Mouse (Mus musculus): ENCODE measurements around the gene Kif13a. TPM values are rescaled to one million over a fixed set of nuclear protein-coding genes. Genes with fewer than 3 reads are reported as not detected.

Gene Kif13a
- polyA plus RNA-seq, 1 experiment from 2014 or later: 15.3 TPM

DNA sequence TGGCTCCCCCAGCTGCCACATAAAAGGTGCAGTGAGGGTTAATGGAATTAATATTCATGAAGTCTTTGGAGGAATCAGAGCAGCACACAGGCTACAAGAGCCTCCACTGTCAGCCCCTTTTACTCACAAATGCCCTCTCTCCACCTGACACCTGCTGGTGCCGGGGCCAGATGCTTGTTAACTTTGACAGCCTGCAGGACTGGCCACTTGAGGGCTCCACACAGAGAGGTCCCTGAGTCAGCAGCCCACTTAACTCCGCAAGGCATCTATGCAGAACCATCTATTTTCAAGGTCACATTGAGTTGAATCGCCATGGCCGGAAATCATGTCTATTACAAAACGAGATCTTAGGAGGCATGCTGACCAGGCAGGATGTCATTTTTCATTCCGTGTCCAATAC lies 57.5 kb downstream of the Kif13a start:
- no peak overlapping the region for H3K4me3 ChIP-seq
- H3K27me3 ChIP-seq (ENCODE audit: insufficient read depth, poor library complexity, severe bottlenecking): no peaks in the 10 kb centered on the region
- peaks cover 15% of the 10 kb centered on the region for H3K4me1 ChIP-seq (replicated peaks)
- no peaks in the 10 kb centered on the region for H3K9me3 ChIP-seq
- no peak overlapping the region; the same call in 1 of the 2 replicates for H3K27ac ChIP-seq
- 71% methylated on average over 6 of the region's 6 CpGs for WGBS
- peak; percentile 26 for DNase-seq (ENCODE audit: low spot score)
- H3K36me3 ChIP-seq: peaks cover 5% of the 10 kb centered on the region; the same call in 1 of the 2 replicates

DNA sequence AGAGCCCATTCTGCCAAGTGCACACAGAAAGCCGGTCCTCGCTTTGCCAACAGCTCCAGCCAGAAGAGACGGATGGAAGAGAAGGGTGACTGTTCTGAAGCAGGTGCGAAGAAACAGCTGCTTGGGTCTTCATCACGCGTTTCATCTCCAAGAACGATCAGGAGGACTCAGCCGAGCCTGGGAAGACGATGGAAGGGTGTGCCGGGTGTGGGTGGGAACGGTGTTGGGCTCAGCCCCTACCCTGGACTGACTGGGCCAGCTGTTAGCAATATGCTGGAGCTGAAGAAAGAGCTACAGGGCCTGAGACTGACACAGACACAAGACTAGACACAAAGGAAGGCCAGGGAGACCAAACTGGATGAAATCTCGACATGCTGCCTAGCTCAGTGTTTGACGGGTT lies 60.2 kb downstream of the Kif13a start:
- Histone ChIP-seq H3K4me3 (no peak overlapping the region), H3K9me3 (no peaks in the 10 kb centered on the region), H3K36me3 (peaks cover 7% of the 10 kb centered on the region), H3K4me1 (replicated peaks) (peaks cover 15% of the 10 kb centered on the region), H3K27ac (no peak overlapping the region), H3K27me3 (ENCODE audit: insufficient read depth, poor library complexity, severe bottlenecking) (no peaks in the 10 kb centered on the region)
- 94% methylated on average over 13 of the region's 13 CpGs for WGBS
- no peak for DNase-seq (ENCODE audit: low spot score)

DNA sequence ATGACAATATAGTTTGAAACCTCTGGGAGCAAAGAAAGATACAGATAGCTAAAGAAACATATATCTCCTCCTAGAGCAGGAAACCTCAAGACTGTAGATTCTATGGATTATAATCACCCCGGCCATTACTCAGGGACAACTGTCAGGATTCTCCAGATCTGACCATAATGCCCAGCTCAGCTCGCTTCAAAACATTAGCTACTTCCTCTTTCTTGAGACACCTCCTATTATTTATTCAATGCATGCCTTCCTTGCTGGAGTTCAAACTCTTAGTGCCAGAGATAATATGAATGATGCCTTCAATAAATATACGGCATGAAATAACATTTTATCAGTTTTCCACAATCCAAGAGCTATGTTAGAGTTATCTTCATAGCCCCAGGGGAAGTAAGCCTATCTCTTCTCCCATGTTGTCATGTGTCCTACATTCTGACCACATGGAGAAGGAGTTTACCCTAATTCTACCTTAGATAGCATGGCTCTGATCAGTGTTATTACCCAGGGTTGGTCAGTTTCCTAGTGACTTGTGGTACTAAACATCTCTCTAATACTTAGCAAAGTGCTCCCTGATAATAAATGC lies 66.4 kb downstream of the Kif13a start:
- Histone ChIP-seq H3K4me1 (replicated peaks) (no peaks in the 10 kb centered on the region), H3K27me3 (ENCODE audit: insufficient read depth, poor library complexity, severe bottlenecking) (no peaks in the 10 kb centered on the region), H3K4me3 (no peak overlapping the region), H3K27ac (no peak overlapping the region), H3K36me3 (peaks cover 3% of the 10 kb centered on the region; the same call in 1 of the 2 replicates), H3K9me3 (no peaks in the 10 kb centered on the region)
- DNase-seq (ENCODE audit: low spot score): no peak
- 89% methylated on average over 3 of the region's 3 CpGs for WGBS

DNA sequence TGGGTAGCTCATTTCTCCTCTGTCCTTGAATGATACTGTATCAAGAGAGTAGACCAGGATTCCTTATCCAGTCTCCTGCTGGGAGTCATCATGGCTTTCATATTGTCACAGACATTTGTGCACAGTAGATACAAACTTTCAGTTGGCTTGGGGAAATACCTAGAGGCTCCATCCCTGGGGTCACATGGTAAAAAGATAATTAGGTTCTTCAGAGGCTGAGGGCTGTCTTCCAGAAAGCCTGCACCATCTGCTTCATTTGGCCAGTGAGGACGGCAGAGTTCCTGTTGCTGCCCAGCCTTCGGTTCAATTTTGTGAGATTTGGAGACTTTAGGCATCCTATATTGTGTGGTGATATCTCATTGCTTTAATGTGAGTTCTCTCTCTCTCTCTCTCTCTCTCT lies 69.8 kb downstream of the Kif13a start:
- Histone ChIP-seq H3K27me3 (ENCODE audit: insufficient read depth, poor library complexity, severe bottlenecking) (no peaks in the 10 kb centered on the region), H3K4me1 (replicated peaks) (0 out of 2 replicates have a peak, but pooled peaks cover 12% of the 10 kb centered on the region), H3K27ac (no peak overlapping the region), H3K9me3 (no peaks in the 10 kb centered on the region), H3K36me3 (peaks cover 8% of the 10 kb centered on the region; the same call in 1 of the 2 replicates), H3K4me3 (no peak overlapping the region)
- no peak for DNase-seq (ENCODE audit: low spot score)
- WGBS: 94% methylated on average over 2 of the region's 2 CpGs

DNA sequence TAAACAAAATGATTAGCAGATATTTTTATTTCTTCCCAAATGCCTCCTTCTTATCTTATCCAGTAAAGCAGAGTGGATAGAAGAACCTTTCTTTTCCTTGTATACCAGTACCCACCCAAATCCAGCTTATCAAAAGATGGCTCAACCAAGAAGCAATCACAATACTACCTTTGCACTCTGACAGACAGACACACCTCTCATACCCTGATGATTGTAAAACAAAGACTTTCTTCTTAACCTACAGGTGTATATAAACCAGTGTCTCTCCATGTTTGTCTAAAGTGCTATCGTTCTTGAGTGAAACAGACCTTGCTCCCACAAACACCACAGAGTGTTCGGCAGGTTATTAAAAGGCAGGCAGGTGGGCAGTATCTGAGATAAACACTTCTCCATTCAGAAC lies 70.5 kb downstream of the Kif13a start:
- Histone ChIP-seq H3K4me1 (replicated peaks) (0 out of 2 replicates have a peak, but pooled peaks cover 12% of the 10 kb centered on the region), H3K27ac (no peak overlapping the region), H3K4me3 (no peak overlapping the region), H3K36me3 (peaks cover 5% of the 10 kb centered on the region; the same call in 1 of the 2 replicates), H3K9me3 (no peaks in the 10 kb centered on the region), H3K27me3 (ENCODE audit: insufficient read depth, poor library complexity, severe bottlenecking) (no peaks in the 10 kb centered on the region)
- 96% methylated on average over 2 of the region's 2 CpGs for WGBS
- no peak for DNase-seq (ENCODE audit: low spot score)

DNA sequence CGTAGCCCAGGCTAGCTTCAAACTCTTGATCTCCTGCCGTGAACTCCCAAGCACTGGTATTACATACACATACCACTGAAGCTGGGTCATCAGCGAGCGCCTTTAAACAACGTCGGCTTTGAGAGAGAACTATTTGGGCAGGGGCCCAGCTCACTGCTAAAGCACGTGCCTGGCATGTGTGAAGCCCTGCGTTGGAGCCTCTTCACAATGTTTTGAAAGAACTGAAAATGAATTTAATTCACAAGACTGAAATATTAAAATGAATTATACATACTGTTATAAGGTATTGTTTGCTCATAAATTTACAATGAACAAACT lies 70.9 kb downstream of the Kif13a start:
- peaks cover 5% of the 10 kb centered on the region; the same call in 1 of the 2 replicates for H3K36me3 ChIP-seq
- 85% methylated on average over 8 of the region's 8 CpGs for WGBS
- no peak overlapping the region for H3K4me3 ChIP-seq
- no peaks in the 10 kb centered on the region for H3K27me3 ChIP-seq (ENCODE audit: insufficient read depth, poor library complexity, severe bottlenecking)
- H3K27ac ChIP-seq: no peak overlapping the region
- no peaks in the 10 kb centered on the region for H3K9me3 ChIP-seq
- H3K4me1 ChIP-seq (replicated peaks): 0 out of 2 replicates have a peak, but pooled peaks cover 12% of the 10 kb centered on the region
- DNase-seq (ENCODE audit: low spot score): no peak

DNA sequence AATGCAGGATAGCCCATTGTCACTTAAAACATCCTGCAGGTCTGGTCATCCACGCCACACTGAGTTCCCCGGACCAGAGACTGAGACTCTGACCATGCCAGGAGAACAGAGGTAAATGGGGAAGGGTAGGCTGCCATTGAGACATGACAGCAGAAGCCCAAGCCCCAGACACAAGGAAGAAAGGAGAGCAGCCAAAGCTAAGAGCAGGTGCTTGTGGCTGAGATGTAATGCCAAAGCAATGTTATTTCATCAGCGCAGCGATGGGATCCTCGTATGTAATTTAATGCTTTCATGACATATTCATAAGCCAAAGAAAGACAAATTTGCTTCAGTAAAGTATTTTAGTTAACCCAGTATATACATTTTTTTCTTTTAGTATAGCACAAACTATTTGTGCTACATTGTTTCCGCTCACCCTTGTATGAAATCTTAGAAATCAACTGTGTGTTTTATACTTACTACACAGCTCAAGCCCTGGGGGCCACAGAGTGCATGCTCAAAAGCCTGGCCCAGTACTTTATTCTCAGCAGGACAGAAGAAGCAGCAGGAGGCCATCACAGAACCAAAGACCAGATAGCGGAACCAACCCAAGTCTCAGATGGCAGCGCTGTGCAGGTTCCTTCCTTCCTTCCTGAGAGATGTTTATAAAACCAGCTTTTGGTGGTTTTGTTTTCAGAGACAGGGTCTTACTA lies 71.4 kb downstream of the Kif13a start:
- 89% methylated on average over 8 of the region's 8 CpGs for WGBS
- DNase-seq (ENCODE audit: low spot score): no peak

DNA sequence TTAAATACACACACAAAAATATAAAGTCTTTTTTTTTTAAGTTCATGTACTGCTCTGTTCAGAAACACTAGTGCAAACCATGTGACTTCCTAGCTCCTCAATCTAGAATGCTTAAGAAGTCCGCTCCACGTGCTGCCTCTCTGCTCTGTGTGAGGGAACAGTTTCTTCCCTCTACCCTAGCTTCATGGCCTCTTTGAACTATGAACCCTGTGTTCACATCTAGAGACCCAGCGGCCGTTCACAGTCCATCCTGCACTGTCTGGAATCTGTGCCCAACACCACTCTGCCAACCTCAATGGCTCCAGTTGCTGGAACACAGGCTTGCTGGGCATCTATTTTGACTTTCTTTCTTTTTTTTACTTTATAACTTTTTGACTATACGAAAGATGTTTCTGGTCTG lies 75.2 kb downstream of the Kif13a start:
- no peaks in the 10 kb centered on the region for H3K27me3 ChIP-seq (ENCODE audit: insufficient read depth, poor library complexity, severe bottlenecking)
- no peaks in the 10 kb centered on the region for H3K9me3 ChIP-seq
- H3K36me3 ChIP-seq: peaks cover 9% of the 10 kb centered on the region
- H3K4me3 ChIP-seq: no peak overlapping the region
- WGBS: 88% methylated on average over 5 of the region's 5 CpGs
- 0 out of 2 replicates have a peak, but pooled peaks cover 12% of the 10 kb centered on the region for H3K4me1 ChIP-seq (replicated peaks)
- no peak overlapping the region for H3K27ac ChIP-seq
- no peak for DNase-seq (ENCODE audit: low spot score)

More for the DNA sequence above, 71.4 kb downstream of the Kif13a start:
- Histone ChIP-seq H3K36me3 (peaks cover 7% of the 10 kb centered on the region; the same call in 1 of the 2 replicates), H3K9me3 (no peaks in the 10 kb centered on the region), H3K27me3 (ENCODE audit: insufficient read depth, poor library complexity, severe bottlenecking) (no peaks in the 10 kb centered on the region), H3K4me1 (replicated peaks) (0 out of 2 replicates have a peak, but pooled peaks cover 12% of the 10 kb centered on the region), H3K4me3 (no peak overlapping the region), H3K27ac (no peak overlapping the region)

DNA sequence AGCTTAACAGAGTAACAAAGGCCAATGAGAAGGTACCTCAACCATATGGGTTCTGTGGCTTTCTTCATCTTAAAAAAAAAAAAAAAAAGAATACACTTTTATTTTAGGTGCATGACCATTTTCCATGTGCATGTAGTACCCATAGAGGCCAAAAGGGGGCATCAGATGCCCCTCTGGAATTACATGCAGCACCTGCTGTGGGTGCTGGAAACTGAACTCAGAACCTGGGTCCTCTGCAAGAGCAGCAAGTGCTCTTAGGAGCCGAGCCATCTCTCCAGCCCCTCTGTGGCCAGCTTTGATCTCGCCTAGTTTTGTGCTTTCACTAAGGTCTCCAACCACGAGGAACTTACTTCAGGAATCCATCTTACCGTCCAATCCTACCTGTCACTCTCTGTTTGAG lies 77.2 kb downstream of the Kif13a start:
- whole genome bisulfite sequencing: 94% methylated on average over 4 of the region's 4 CpGs
- Histone ChIP-seq H3K4me1 (replicated peaks) (0 out of 2 replicates have a peak, but pooled peaks cover 12% of the 10 kb centered on the region), H3K27ac (no peak overlapping the region), H3K27me3 (ENCODE audit: insufficient read depth, poor library complexity, severe bottlenecking) (no peaks in the 10 kb centered on the region), H3K36me3 (peaks cover 9% of the 10 kb centered on the region), H3K9me3 (no peaks in the 10 kb centered on the region), H3K4me3 (no peak overlapping the region)
- DNase-seq (ENCODE audit: low spot score): no peak

DNA sequence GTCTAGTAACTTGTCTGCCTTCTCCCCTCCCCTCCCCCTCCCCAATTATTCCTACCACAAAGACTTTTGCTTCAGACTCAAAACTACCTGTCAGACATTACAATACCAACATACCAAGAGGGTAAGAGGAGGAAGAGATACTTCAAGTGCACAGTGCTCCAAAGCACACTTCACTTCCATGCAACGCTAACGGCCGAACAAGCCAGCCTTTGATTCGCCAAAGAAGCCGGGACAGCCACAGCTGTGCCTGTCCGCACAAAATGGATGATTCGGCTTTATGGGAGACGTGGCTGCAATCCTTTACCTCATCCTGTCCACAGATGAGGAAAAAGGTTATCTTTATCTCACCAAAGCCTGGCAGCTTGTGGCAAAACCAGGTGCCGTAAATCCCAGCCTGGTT lies 84.2 kb downstream of the Kif13a start:
- no peaks in the 10 kb centered on the region for H3K27me3 ChIP-seq (ENCODE audit: insufficient read depth, poor library complexity, severe bottlenecking)
- H3K36me3 ChIP-seq: no peaks in the 10 kb centered on the region; the same call in 1 of the 2 replicates
- 88% methylated on average over 9 of the region's 9 CpGs for WGBS

DNA sequence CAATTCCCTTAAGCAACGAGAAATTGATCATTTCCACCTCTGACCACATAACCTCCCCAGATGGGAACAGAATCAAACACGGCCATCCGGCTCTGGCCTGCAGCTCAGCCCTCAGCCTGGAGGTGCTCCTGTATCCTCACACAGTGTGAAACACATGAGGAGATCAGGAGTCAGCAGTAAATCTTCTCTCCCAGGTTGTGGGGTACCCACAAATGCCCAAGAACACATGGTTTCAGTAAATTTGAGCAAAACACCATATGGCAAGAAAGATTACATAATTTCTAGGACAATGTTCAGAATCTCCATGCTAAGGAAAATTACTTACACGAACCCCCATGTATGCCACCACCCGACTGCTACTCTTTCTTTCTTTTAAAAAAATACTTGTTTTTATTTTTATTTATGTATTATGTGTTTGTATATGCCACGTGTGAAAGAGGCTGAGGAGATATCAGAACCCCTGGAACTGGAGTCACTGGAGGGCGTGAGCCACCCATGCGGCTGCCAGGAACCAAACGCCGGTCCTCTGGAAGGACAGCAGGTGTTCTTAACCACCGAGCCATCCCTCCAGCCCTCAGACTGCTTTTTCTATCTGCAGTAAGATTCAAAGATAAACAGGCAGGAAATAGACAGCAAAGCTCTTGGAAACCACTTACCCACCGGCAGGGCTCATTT lies 85.0 kb downstream of the Kif13a start:
- DNase-seq (ENCODE audit: low spot score): no peak
- whole genome bisulfite sequencing: 88% methylated on average over 12 of the region's 12 CpGs
- Histone ChIP-seq H3K9me3 (no peaks in the 10 kb centered on the region), H3K27me3 (ENCODE audit: insufficient read depth, poor library complexity, severe bottlenecking) (no peaks in the 10 kb centered on the region), H3K4me1 (replicated peaks) (peaks cover 13% of the 10 kb centered on the region; the same call in 1 of the 2 replicates), H3K36me3 (no peaks in the 10 kb centered on the region; the same call in 1 of the 2 replicates), H3K4me3 (no peak overlapping the region), H3K27ac (no peak overlapping the region)

More for the DNA sequence above, 84.2 kb downstream of the Kif13a start:
- H3K4me1 ChIP-seq (replicated peaks): 0 out of 2 replicates have a peak, but pooled peaks cover 6% of the 10 kb centered on the region
- no peak overlapping the region for H3K4me3 ChIP-seq
- no peak for DNase-seq (ENCODE audit: low spot score)
- no peaks in the 10 kb centered on the region for H3K9me3 ChIP-seq
- no peak overlapping the region for H3K27ac ChIP-seq

DNA sequence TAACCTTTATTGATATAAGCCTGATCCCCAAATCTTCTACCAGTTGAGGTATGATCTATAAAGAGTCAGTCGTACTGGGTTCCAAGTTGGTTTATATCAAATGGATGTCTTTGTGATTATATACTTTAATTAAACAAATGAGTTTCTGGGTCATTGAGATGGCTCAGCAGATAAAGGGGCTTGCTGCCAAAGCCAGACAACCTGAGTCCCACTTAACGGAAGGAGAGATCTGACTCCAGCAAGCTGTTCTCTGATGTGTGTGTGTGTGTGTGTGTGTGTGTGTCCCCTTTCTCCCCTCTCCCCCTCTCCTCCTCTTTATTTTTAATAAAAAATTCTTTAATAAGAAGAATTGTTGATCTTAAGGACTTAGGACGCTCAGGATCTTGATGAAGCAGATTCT lies 86.0 kb downstream of the Kif13a start:
- Histone ChIP-seq H3K36me3 (no peaks in the 10 kb centered on the region; the same call in 1 of the 2 replicates), H3K4me3 (no peak overlapping the region), H3K9me3 (no peaks in the 10 kb centered on the region), H3K4me1 (replicated peaks) (peaks cover 15% of the 10 kb centered on the region; the same call in 1 of the 2 replicates), H3K27me3 (ENCODE audit: insufficient read depth, poor library complexity, severe bottlenecking) (no peaks in the 10 kb centered on the region), H3K27ac (no peak overlapping the region)
- no peak for DNase-seq (ENCODE audit: low spot score)
- WGBS: 89% methylated on average over 3 of the region's 3 CpGs

DNA sequence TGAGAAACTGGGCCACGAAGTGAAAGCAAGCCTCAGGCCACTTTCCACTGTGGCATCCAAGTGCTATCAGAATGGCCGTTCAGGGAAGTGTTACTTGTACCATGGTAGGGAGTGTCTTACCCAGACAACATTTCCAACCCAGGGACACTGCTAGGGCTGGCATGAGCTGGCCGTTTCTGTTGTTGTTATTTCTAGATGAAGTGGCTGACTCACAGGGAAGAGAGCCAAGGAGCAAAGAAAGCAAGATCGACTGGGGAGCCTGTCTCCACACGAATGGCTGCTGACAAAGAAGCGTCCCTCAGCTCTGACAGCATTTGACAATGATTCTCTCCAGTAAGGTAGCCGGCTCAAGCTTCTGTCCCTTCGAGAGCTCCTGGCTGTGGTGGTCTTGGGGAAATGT lies 87.5 kb downstream of the Kif13a start:
- H3K27ac ChIP-seq: no peak overlapping the region
- no peak for DNase-seq (ENCODE audit: low spot score)
- H3K9me3 ChIP-seq: no peaks in the 10 kb centered on the region
- peaks cover 15% of the 10 kb centered on the region; the same call in 1 of the 2 replicates for H3K4me1 ChIP-seq (replicated peaks)
- WGBS: 78% methylated on average over 8 of the region's 8 CpGs
- no peaks in the 10 kb centered on the region; the same call in 1 of the 2 replicates for H3K36me3 ChIP-seq
- H3K27me3 ChIP-seq (ENCODE audit: insufficient read depth, poor library complexity, severe bottlenecking): no peaks in the 10 kb centered on the region
- H3K4me3 ChIP-seq: no peak overlapping the region

Data from hindbrain, embryonic 10.5 days (tissue).